Mouse (Mus musculus) cortical plate, adult 2 months (tissue): ENCODE results near the gene Tbc1d4.

Experiments
- CTCF ChIP-seq: fragments of 200-500 bp; IDR thresholded peaks from 2 replicates; pipeline ENCODE4 v1.5.1; 2011; ENCODE audit warnings: mild to moderate bottlenecking, control low read depth, low read length; ENCODE audit not compliant: insufficient read depth; ENCODE audit errors: extremely low read depth
- POLR2A ChIP-seq: fragments of 200-500 bp; IDR thresholded peaks from 2 replicates; pipeline ENCODE4 v1.6.1; 2011; ENCODE audit warnings: mild to moderate bottlenecking, low read length, control low read depth; ENCODE audit not compliant: insufficient read depth; ENCODE audit errors: extremely low read depth

- TF ChIP-seq CTCF, result no peak
- no peak for TF ChIP-seq POLR2A
These were observed 35.8 kb downstream of the Tbc1d4 start for GRCm38 (mm10) chr14:101573107-101573614.
